Mouse (Mus musculus) ES-E14 (cell line): ENCODE results near the gene Wnk2.

Experiments used
- CHD2 ChIP-seq: IDR thresholded peaks from 2 replicates; pipeline ENCODE4 v1.6.1; 2014; ENCODE audit warnings: mild to moderate bottlenecking, low read depth, low read length, inconsistent platforms
- HCFC1 ChIP-seq: IDR thresholded peaks from 2 replicates; pipeline ENCODE4 v1.6.1; 2012; ENCODE audit warnings: low read length, inconsistent platforms, borderline replicate concordance; ENCODE audit not compliant: insufficient read depth
- MAFK ChIP-seq: IDR thresholded peaks from 2 replicates; pipeline ENCODE4 v1.6.1; 2014; ENCODE audit warnings: mild to moderate bottlenecking, low read depth, low read length, inconsistent platforms; ENCODE audit not compliant: insufficient read depth
- ZC3H11A ChIP-seq: IDR thresholded peaks from 2 replicates; pipeline ENCODE4 v1.6.1; 2012; ENCODE audit warnings: low read depth, mild to moderate bottlenecking, inconsistent platforms, low read length, borderline replicate concordance
- ZNF384 ChIP-seq: IDR thresholded peaks from 2 replicates; pipeline ENCODE4 v1.6.1; 2012; ENCODE audit warnings: low read depth, low read length, inconsistent platforms

DNA sequence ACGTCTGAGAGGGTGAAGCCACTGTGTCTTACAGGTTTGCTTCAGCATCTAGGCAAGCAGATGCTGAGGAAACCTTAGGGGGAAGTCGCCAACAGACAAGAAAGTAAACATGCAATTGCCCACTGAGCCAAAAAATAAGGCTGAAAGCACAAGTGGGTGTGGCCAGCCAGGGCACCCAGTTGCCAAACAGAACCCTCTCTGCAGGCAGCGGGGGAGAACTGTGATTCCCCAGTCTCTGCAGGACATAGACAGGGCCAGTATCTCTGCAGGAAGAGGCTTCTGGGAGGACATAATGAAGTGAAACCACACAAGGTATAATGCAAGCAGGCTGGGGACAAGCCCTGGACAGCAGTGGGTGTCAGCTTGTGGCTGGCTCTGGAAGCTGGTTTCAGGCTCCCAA, 38.1 kb downstream of the Wnk2 start:
- TF ChIP-seq ZC3H11A (no peak), CHD2 (no peak), ZNF384 (no peak), MAFK (no peak), HCFC1 (no peak)
